Mouse (Mus musculus): ENCODE measurements at regions not wholly inside any gene's neighbourhood (a gene's known extent, or its start where the extent isn't known, plus 50 kb on each side); places are given as distances from the start of the nearest gene placed in this dataset.

DNA sequence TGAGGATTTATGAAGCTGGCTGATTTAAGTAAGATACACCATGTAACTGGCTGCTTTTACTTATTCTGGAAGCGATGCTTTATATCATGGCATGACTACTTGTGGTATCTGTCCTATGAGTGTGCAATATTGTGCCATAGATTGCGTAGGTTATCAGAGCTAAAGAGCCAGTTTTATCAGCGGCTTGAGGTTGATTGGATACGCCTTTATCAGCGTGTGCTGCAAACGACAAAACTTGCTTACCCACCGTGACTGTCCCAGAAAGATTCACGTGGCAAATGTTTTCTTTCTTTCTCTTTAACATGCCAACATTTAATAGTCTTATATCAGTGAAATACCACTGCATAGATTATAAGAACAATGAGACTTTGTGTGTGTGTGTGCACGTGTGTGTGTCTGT is 384.1 kb downstream of the Setd4 start:
- Histone ChIP-seq H3K4me1 (peaks cover 33% of the 10 kb centered on the region), H3K27ac (no peak overlapping the region), H3K36me3 (no peaks in the 10 kb centered on the region), H3K9me3 (replicated peaks) (no peaks in the 10 kb centered on the region), H3K9ac (no peak overlapping the region), H3K4me3 (no peak overlapping the region), H3K27me3 (replicated peaks) (peaks cover 49% of the 10 kb centered on the region), H3K4me2 (0 out of 2 replicates have a peak overlapping the region, but pooled peaks have one; percentile 5)
- 28% methylated on average over 9 of the region's 9 CpGs for WGBS (ENCODE audit: insufficient replicate concordance)
- ATAC-seq: peak; percentile 55; the same call in 1 of the 2 replicates

- Histone ChIP-seq H3K4me1 (peaks cover 33% of the 10 kb centered on the region), H3K27ac (no peak overlapping the region), H3K27me3 (replicated peaks) (peaks cover 49% of the 10 kb centered on the region), H3K9me3 (replicated peaks) (no peaks in the 10 kb centered on the region), H3K4me3 (no peak overlapping the region), H3K4me2 (no peak overlapping the region), H3K36me3 (no peaks in the 10 kb centered on the region), H3K9ac (no peak overlapping the region)
- 56% methylated on average over 10 of the region's 10 CpGs for WGBS (ENCODE audit: insufficient replicate concordance)
- no peak for ATAC-seq
Observed at GRCm38 (mm10) chr16:93218402-93218801, 385.5 kb downstream of the Setd4 start.

GRCm38 (mm10) chr16:93217600-93218226 is 386.1 kb downstream of the Setd4 start:
- H3K4me3 ChIP-seq: no peak overlapping the region
- no peaks in the 10 kb centered on the region for H3K9me3 ChIP-seq (replicated peaks)
- H3K9ac ChIP-seq: no peak overlapping the region
- H3K36me3 ChIP-seq: no peaks in the 10 kb centered on the region
- H3K27me3 ChIP-seq (replicated peaks): peaks cover 50% of the 10 kb centered on the region
- WGBS (ENCODE audit: insufficient replicate concordance): 24% methylated on average over 12 of the region's 12 CpGs
- ATAC-seq: no peak
- no peak overlapping the region for H3K27ac ChIP-seq
- no peak overlapping the region for H3K4me2 ChIP-seq
- peaks cover 33% of the 10 kb centered on the region for H3K4me1 ChIP-seq

DNA sequence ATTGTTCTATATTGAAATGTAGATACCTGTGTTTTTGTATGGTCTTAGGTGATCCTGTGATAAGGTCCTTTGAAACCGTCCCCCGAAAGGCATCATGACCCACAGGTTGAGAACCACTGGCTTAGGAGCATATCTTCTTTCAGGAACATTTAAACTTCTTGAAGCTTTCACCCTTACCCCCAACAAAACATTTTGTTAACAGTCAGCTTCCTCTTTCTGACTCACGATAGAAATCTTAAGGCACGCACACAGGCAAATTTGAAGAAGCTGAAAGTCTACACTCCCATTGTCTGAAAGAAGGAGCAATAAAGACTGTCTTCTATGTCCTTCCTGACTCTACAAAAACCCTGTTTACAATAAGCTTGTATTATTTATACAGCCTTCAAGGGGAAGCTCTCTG is 388.2 kb downstream of the Setd4 start:
- no peaks in the 10 kb centered on the region for H3K36me3 ChIP-seq
- no peak for ATAC-seq
- no peak overlapping the region for H3K27ac ChIP-seq
- no peak overlapping the region for H3K4me3 ChIP-seq
- peaks cover 38% of the 10 kb centered on the region for H3K27me3 ChIP-seq (replicated peaks)
- no peak overlapping the region for H3K9ac ChIP-seq
- H3K9me3 ChIP-seq (replicated peaks): no peaks in the 10 kb centered on the region
- no peak overlapping the region for H3K4me2 ChIP-seq
- H3K4me1 ChIP-seq: peaks cover 34% of the 10 kb centered on the region
- 44% methylated on average over 4 of the region's 4 CpGs for WGBS (ENCODE audit: insufficient replicate concordance)

DNA sequence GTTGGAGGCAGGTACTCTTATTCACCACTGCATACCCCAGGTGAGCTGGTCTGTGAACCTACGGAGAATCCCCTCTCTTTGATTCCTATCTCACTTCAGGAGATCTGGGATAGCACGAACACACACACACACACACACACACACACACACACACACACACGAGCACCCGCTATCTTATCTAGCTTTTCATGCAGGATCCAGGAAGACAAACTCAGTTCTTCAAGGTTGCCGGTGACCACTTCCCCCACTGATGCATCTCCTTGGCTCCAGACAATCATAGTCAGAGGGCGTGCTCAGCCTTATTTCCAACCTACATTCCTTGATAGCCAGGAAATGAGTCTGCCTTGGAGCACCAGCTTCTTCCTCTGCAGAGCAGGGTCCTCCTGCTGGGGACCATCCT is 387.7 kb upstream of the Runx1 start:
- 32% methylated on average over 6 of the region's 6 CpGs for WGBS (ENCODE audit: insufficient replicate concordance)
- H3K9me3 ChIP-seq (replicated peaks): no peaks in the 10 kb centered on the region

DNA sequence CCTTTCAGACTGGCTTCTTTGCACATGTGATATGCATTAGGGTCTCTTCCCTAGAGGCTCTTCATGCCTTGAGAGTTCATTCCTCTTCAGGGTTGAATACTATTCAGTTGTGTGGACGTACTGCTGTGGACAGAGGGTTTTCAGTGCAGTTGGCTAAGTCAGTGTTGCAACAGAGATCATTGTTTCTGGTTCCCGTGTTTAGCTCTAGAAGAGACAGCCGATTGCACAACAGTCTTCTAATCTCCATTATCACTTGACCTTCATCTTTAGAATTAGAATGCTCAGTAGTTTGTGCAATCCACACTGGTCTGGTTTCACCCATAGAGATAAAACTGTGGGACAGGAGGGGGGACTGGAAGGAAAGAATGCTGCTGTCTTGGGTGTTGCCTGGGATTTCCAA is 381.7 kb upstream of the Runx1 start:
- H3K27me3 ChIP-seq (replicated peaks): peaks cover 2% of the 10 kb centered on the region; the same call in 1 of the 2 replicates
- no peak overlapping the region for H3K27ac ChIP-seq
- no peaks in the 10 kb centered on the region for H3K9me3 ChIP-seq (replicated peaks)
- H3K4me3 ChIP-seq: no peak overlapping the region
- 30% methylated on average over 3 of the region's 3 CpGs for WGBS (ENCODE audit: insufficient replicate concordance)
- H3K4me2 ChIP-seq: no peak overlapping the region
- H3K4me1 ChIP-seq: peaks cover 24% of the 10 kb centered on the region
- H3K36me3 ChIP-seq: no peaks in the 10 kb centered on the region
- no peak overlapping the region for H3K9ac ChIP-seq
- ATAC-seq: no peak

More for the DNA sequence above, 387.7 kb upstream of the Runx1 start:
- Histone ChIP-seq H3K27ac (no peak overlapping the region), H3K4me2 (no peak overlapping the region), H3K9ac (no peak overlapping the region), H3K4me1 (peaks cover 16% of the 10 kb centered on the region), H3K4me3 (no peak overlapping the region), H3K36me3 (no peaks in the 10 kb centered on the region), H3K27me3 (replicated peaks) (peaks cover 38% of the 10 kb centered on the region)
- no peak for ATAC-seq

- H3K36me3 ChIP-seq: no peaks in the 10 kb centered on the region
- H3K4me3 ChIP-seq: no peak overlapping the region
- H3K27ac ChIP-seq: no peak overlapping the region
- H3K4me2 ChIP-seq: no peak overlapping the region
- ATAC-seq: no peak
- H3K4me1 ChIP-seq: peaks cover 20% of the 10 kb centered on the region
- peaks cover 2% of the 10 kb centered on the region; the same call in 1 of the 2 replicates for H3K27me3 ChIP-seq (replicated peaks)
- WGBS (ENCODE audit: insufficient replicate concordance): 58% methylated on average over 5 of the region's 5 CpGs
- no peak overlapping the region for H3K9ac ChIP-seq
- H3K9me3 ChIP-seq (replicated peaks): no peaks in the 10 kb centered on the region
Observed at GRCm38 (mm10) chr16:93207217-93207616, 381.3 kb upstream of the Runx1 start.

DNA sequence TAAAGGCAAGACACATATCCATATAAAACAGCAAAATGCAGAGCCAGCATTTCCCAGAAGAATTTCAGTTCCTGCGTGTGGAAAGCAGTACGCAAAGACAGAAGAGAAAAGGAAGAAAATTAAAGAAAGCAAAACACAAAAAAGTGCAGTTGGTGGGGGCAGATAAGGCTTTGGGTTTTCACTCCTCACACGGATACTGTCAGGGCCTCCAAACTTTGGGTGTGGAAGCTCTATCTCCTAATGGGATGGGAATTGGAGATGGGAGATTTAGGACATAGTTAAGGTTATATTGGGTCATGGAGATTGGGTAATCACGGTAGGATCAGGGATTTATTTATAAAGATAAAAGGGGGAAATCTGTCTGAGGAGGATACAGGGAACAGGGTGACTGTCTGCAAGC is 380.4 kb upstream of the Runx1 start:
- Histone ChIP-seq H3K4me2 (no peak overlapping the region), H3K9ac (no peak overlapping the region), H3K9me3 (replicated peaks) (no peaks in the 10 kb centered on the region), H3K4me3 (no peak overlapping the region), H3K4me1 (peaks cover 18% of the 10 kb centered on the region), H3K36me3 (no peaks in the 10 kb centered on the region), H3K27me3 (replicated peaks) (peaks cover 2% of the 10 kb centered on the region; the same call in 1 of the 2 replicates), H3K27ac (no peak overlapping the region)
- no peak for ATAC-seq
- 42% methylated on average over 4 of the region's 4 CpGs for WGBS (ENCODE audit: insufficient replicate concordance)

- H3K36me3 ChIP-seq: no peaks in the 10 kb centered on the region
- no peak overlapping the region for H3K27ac ChIP-seq
- peaks cover 18% of the 10 kb centered on the region for H3K4me1 ChIP-seq
- H3K27me3 ChIP-seq (replicated peaks): peaks cover 2% of the 10 kb centered on the region; the same call in 1 of the 2 replicates
- H3K4me2 ChIP-seq: no peak overlapping the region
- H3K4me3 ChIP-seq: no peak overlapping the region
- 66% methylated on average over 4 of the region's 4 CpGs for WGBS (ENCODE audit: insufficient replicate concordance)
- H3K9me3 ChIP-seq (replicated peaks): no peaks in the 10 kb centered on the region
- no peak for ATAC-seq
- no peak overlapping the region for H3K9ac ChIP-seq
Observed at GRCm38 (mm10) chr16:93204601-93205000, 378.7 kb upstream of the Runx1 start.

DNA sequence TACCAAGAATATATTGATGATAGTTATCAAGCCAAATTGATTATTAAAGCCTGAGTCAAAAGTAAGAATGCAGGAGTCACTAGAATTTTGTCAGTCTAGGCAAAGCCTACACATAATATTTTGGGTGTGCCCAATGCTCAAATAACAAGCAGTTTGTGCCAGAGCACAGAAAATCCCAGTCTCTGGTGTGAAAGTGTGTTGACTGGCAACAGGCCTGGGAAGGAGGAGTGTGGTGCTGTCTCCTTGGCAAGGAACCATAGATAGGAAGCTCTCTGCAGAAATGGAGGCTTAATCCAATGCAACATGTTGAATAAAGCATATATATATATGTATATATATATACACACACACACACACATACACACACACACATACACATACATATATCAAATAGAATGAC is 376.6 kb upstream of the Runx1 start:
- H3K4me1 ChIP-seq: peaks cover 34% of the 10 kb centered on the region
- no peak overlapping the region for H3K27ac ChIP-seq
- H3K9me3 ChIP-seq (replicated peaks): no peaks in the 10 kb centered on the region
- peaks cover 2% of the 10 kb centered on the region; the same call in 1 of the 2 replicates for H3K27me3 ChIP-seq (replicated peaks)
- H3K9ac ChIP-seq: no peak overlapping the region
- H3K4me2 ChIP-seq: no peak overlapping the region
- H3K4me3 ChIP-seq: no peak overlapping the region
- H3K36me3 ChIP-seq: no peaks in the 10 kb centered on the region
- no peak for ATAC-seq

DNA sequence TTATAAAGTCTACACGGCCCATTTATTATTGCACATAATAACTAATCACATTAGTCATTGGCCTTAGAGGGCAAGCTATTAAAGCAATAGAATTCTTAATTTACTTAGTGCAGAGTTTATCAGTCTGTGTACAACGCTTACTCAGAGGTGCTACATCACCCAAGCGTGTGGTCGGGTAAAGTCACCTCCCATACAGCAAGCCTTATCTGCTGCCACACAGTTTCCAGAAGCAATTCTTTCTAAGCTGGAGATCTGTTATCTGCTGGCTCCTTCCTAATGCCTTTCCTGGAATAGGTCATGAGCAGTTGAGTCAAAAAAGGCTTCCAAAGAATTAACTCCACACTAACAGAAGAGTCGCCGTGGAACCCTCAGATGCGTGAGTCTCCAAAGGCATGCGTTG is 371.4 kb upstream of the Runx1 start:
- Histone ChIP-seq H3K9me3 (replicated peaks) (no peaks in the 10 kb centered on the region), H3K4me2 (peak overlapping the region; percentile 59), H3K4me3 (no peak overlapping the region), H3K27me3 (replicated peaks) (no peaks in the 10 kb centered on the region), H3K4me1 (peaks cover 53% of the 10 kb centered on the region), H3K36me3 (no peaks in the 10 kb centered on the region), H3K27ac (peak overlapping the region; percentile 89), H3K9ac (peak overlapping the region; percentile 60)
- 17% methylated on average over 8 of the region's 8 CpGs for WGBS (ENCODE audit: insufficient replicate concordance)
- peak; percentile 100 for ATAC-seq

DNA sequence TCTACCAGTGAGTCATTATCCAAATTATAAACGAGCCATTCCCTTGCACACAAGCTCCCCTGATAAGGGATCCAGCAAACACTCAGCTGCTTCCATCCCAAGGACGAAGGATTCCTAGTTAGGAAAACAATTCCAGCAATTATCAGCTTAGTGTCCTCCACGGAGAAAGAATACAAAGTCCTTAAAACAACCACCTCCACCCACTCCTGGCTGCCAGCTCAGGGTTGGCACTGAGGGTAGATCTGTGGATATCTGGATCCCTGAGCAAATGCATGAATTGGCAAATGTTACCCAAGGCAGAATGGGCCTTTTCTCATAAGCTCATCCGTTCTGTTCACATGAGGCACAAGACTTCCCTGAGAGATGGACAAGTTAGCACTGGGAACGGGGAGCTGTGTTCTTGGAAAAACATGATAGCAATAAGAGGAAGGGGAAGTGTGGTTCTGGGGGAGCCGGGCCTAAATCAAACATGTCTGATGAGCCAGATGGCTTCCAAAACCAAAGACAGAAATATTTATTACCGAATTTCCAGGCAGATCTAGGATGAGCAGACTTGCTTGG is 368.1 kb upstream of the Runx1 start:
- Histone ChIP-seq H3K4me1 (peaks cover 62% of the 10 kb centered on the region), H3K27me3 (replicated peaks) (peaks cover 6% of the 10 kb centered on the region; the same call in 1 of the 2 replicates), H3K4me2 (no peak overlapping the region), H3K27ac (0 out of 2 replicates have a peak overlapping the region, but pooled peaks have one; percentile 16), H3K36me3 (no peaks in the 10 kb centered on the region), H3K4me3 (no peak overlapping the region), H3K9ac (no peak overlapping the region), H3K9me3 (replicated peaks) (no peaks in the 10 kb centered on the region)
- WGBS (ENCODE audit: insufficient replicate concordance): 56% methylated on average over 7 of the region's 7 CpGs
- ATAC-seq: no peak
